Mouse (Mus musculus): ENCODE measurements at regions not wholly inside any gene's neighbourhood (a gene's known extent, or its start where the extent isn't known, plus 50 kb on each side); places are given as distances from the start of the nearest gene placed in this dataset.

DNA sequence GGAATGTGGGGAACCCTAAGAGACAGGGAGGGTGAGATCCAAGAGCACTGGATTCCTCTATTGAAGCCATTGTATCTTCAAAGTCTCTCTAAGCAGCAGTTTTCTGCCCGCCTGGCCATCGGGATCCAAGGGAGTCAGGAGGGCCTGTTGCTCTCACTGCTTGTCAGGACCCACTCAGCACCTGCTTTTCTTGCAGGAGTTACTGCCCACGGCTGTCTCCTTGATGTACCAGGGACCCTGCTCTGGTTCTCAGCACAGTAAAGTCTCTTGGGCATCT is 224.2 kb downstream of the Cdc5l start:
- no peak for TF ChIP-seq CTCF (conservative IDR thresholded peaks at IDR 0.05; ENCODE audit: low read length)
- no peak for TF ChIP-seq NANOG (IDR thresholded peaks at IDR 0.05; ENCODE audit: borderline replicate concordance, low read length)
